Mouse (Mus musculus) cortical plate, adult 2 months (tissue): ENCODE results near the gene Arhgap15.

ENCODE experiments used
- CTCF ChIP-seq: fragments of 200-500 bp; IDR thresholded peaks from 2 replicates; pipeline ENCODE4 v1.5.1; 2011; ENCODE audit warnings: mild to moderate bottlenecking, control low read depth, low read length; ENCODE audit not compliant: insufficient read depth; ENCODE audit errors: extremely low read depth
- POLR2A ChIP-seq: fragments of 200-500 bp; IDR thresholded peaks from 2 replicates; pipeline ENCODE4 v1.6.1; 2011; ENCODE audit warnings: mild to moderate bottlenecking, low read length, control low read depth; ENCODE audit not compliant: insufficient read depth; ENCODE audit errors: extremely low read depth

GRCm38 (mm10) chr2:43739190-43739818, 9.3 kb upstream of the Arhgap15 start:
- TF ChIP-seq POLR2A (no peak), CTCF (no peak)
